Mouse (Mus musculus): ENCODE measurements around the gene Nom1. TPM values are rescaled to one million over a fixed set of nuclear protein-coding genes. Genes with fewer than 3 reads are reported as not detected.
A peak's percentile ranks its signal among the peaks of the same experiment; 100 is the strongest.

The Nom1 gene
- polyA plus RNA-seq, 1 experiment from 2014 or later, result 14.9 TPM

- ATAC-seq (ENCODE audit: insufficient read depth), result no peak
- Histone ChIP-seq H3K4me3 (replicated peaks) (no peak overlapping the region), H3K9ac (no peak overlapping the region), H3K9me3 (replicated peaks) (no peaks in the 10 kb centered on the region), H3K4me1 (replicated peaks) (0 out of 2 replicates have a peak, but pooled peaks cover 10% of the 10 kb centered on the region), H3K27me3 (peaks cover 100% of the 10 kb centered on the region), H3K4me2 (no peak overlapping the region), H3K27ac (replicated peaks) (no peak overlapping the region), H3K36me3 (replicated peaks) (no peaks in the 10 kb centered on the region)
- 3% methylated on average over 11 of the region's 11 CpGs for WGBS (ENCODE audit: insufficient replicate concordance)
These were observed 36.9 kb downstream of the Nom1 start for GRCm38 (mm10) chr5:29471396-29471795.

DNA sequence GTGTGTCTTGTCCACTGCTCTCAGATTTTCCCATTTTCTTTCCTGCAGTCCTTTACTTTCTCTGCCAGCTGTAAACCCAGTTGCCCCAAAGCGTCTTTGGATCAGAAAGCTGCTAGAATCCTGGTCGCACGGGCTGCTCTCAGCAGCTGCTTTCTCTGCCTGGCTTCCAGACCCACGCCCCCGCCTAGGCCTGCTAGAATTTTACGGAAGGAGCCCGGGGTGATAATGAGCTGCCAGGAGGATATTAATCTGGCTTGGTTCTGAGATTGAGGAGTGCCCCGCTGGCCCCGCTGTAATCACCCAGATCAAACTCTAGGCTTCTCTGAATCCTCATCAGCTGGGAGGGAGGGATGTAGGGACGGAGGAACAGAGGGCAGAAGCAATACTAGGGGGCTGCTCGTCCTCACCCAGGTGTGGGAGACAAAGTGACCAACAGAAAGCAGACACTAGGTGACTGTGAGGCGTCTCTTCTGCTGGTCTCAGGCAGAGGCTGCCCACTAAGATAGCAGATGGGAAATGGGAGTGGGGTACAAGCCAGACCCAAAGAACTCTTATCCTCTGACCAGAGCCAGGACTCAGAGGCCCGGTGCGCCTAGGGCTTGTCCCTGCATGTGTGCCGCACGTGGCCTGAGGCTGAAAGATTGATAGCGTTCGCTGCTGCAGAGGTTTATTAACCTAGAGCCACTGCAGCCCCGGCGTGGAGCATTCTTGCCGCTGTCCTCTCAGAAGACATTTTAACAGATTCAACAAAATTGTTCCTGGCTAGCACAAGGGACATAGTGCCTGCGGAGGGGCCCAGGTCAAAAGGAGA lies 37.6 kb downstream of the Nom1 start:
- peaks cover 100% of the 10 kb centered on the region for H3K27me3 ChIP-seq
- no peak overlapping the region for H3K27ac ChIP-seq (replicated peaks)
- H3K9ac ChIP-seq, result no peak overlapping the region
- ATAC-seq (ENCODE audit: insufficient read depth), result no peak
- H3K4me3 ChIP-seq (replicated peaks), result no peak overlapping the region
- no peaks in the 10 kb centered on the region for H3K9me3 ChIP-seq (replicated peaks)
- H3K36me3 ChIP-seq (replicated peaks), result no peaks in the 10 kb centered on the region
- no peak overlapping the region for H3K4me2 ChIP-seq
- 0 out of 2 replicates have a peak, but pooled peaks cover 10% of the 10 kb centered on the region for H3K4me1 ChIP-seq (replicated peaks)
- under 1% methylated on average over 22 of the region's 22 CpGs for WGBS (ENCODE audit: insufficient replicate concordance)

- Histone ChIP-seq H3K4me3 (replicated peaks) (no peak overlapping the region), H3K9ac (no peak overlapping the region), H3K4me1 (replicated peaks) (peaks cover 3% of the 10 kb centered on the region; the same call in 1 of the 2 replicates), H3K27ac (replicated peaks) (no peak overlapping the region), H3K4me2 (no peak overlapping the region), H3K36me3 (replicated peaks) (no peaks in the 10 kb centered on the region), H3K27me3 (peaks cover 100% of the 10 kb centered on the region), H3K9me3 (replicated peaks) (no peaks in the 10 kb centered on the region)
- 4% methylated on average over 35 of the region's 35 CpGs for WGBS (ENCODE audit: insufficient replicate concordance)
- no peak for ATAC-seq (ENCODE audit: insufficient read depth)
These were observed 39.2 kb downstream of the Nom1 start for GRCm38 (mm10) chr5:29473551-29474245.

- Histone ChIP-seq H3K4me2 (no peak overlapping the region), H3K9ac (no peak overlapping the region), H3K4me1 (replicated peaks) (peaks cover 3% of the 10 kb centered on the region; the same call in 1 of the 2 replicates), H3K4me3 (replicated peaks) (no peak overlapping the region), H3K9me3 (replicated peaks) (no peaks in the 10 kb centered on the region), H3K27me3 (peaks cover 100% of the 10 kb centered on the region), H3K27ac (replicated peaks) (no peak overlapping the region), H3K36me3 (replicated peaks) (no peaks in the 10 kb centered on the region)
- 2% methylated on average over 35 of the region's 35 CpGs for WGBS (ENCODE audit: insufficient replicate concordance)
- ATAC-seq (ENCODE audit: insufficient read depth), result no peak
These were observed 39.9 kb downstream of the Nom1 start for GRCm38 (mm10) chr5:29474246-29474960.

DNA sequence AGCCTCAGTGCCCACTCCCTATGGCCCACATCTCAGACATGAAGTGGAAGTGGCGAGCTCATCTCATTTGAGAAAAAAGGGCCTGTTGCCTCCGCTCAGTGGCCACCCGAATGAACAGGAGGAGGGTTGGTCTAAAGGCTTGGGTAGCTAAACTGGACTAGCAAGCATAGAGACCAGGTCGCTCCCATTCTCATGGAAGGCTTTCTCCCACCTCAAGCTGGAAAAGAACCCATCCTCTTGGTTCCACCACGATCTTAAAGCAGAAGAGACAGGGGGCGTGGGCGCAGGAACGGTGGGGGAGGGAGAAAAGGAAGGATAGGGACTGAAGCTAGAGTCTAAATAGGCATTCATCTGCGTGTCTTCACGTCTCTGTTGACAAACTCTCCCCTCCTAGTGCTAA lies 40.6 kb downstream of the Nom1 start:
- H3K36me3 ChIP-seq (replicated peaks), result no peaks in the 10 kb centered on the region
- no peaks in the 10 kb centered on the region for H3K9me3 ChIP-seq (replicated peaks)
- H3K9ac ChIP-seq, result no peak overlapping the region
- H3K4me1 ChIP-seq (replicated peaks), result peaks cover 3% of the 10 kb centered on the region; the same call in 1 of the 2 replicates
- no peak overlapping the region for H3K27ac ChIP-seq (replicated peaks)
- no peak for ATAC-seq (ENCODE audit: insufficient read depth)
- no peak overlapping the region for H3K4me3 ChIP-seq (replicated peaks)
- peaks cover 100% of the 10 kb centered on the region for H3K27me3 ChIP-seq
- WGBS (ENCODE audit: insufficient replicate concordance), result 5% methylated on average over 10 of the region's 10 CpGs
- H3K4me2 ChIP-seq, result no peak overlapping the region

- no peak overlapping the region for H3K27ac ChIP-seq (replicated peaks)
- no peaks in the 10 kb centered on the region for H3K9me3 ChIP-seq (replicated peaks)
- peaks cover 100% of the 10 kb centered on the region for H3K27me3 ChIP-seq
- H3K4me2 ChIP-seq, result no peak overlapping the region
- WGBS (ENCODE audit: insufficient replicate concordance), result 8% methylated on average over 5 of the region's 5 CpGs
- ATAC-seq (ENCODE audit: insufficient read depth), result no peak
- no peaks in the 10 kb centered on the region for H3K36me3 ChIP-seq (replicated peaks)
- H3K9ac ChIP-seq, result no peak overlapping the region
- H3K4me1 ChIP-seq (replicated peaks), result peaks cover 3% of the 10 kb centered on the region; the same call in 1 of the 2 replicates
- H3K4me3 ChIP-seq (replicated peaks), result no peak overlapping the region
These were observed 41.1 kb downstream of the Nom1 start for GRCm38 (mm10) chr5:29475556-29475955.

DNA sequence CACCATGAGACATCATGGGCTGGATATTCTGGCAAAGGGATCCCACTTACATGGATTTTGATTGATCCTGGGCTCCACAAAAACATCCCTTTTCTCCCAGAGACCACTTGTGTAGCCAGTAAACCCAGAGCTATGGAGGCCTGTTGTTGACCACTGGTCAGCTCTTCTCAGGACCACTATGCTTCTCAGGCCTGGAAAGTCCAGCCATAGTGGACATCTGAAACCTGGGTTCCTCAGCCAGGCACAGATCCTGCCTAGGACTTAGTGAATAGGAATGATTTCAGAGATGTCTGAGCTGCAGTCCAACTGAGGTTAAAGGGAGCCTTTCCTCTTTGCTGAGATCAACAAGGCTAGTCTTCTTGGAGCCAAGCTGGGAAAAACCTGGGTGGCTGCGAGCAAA lies 41.6 kb downstream of the Nom1 start:
- Histone ChIP-seq H3K4me2 (no peak overlapping the region), H3K9ac (no peak overlapping the region), H3K36me3 (replicated peaks) (no peaks in the 10 kb centered on the region), H3K27me3 (peaks cover 100% of the 10 kb centered on the region), H3K4me3 (replicated peaks) (no peak overlapping the region), H3K9me3 (replicated peaks) (no peaks in the 10 kb centered on the region), H3K4me1 (replicated peaks) (peaks cover 3% of the 10 kb centered on the region; the same call in 1 of the 2 replicates), H3K27ac (replicated peaks) (no peak overlapping the region)
- no peak for ATAC-seq (ENCODE audit: insufficient read depth)
- 0% methylated on average over 1 of the region's 1 CpGs for WGBS (ENCODE audit: insufficient replicate concordance)

DNA sequence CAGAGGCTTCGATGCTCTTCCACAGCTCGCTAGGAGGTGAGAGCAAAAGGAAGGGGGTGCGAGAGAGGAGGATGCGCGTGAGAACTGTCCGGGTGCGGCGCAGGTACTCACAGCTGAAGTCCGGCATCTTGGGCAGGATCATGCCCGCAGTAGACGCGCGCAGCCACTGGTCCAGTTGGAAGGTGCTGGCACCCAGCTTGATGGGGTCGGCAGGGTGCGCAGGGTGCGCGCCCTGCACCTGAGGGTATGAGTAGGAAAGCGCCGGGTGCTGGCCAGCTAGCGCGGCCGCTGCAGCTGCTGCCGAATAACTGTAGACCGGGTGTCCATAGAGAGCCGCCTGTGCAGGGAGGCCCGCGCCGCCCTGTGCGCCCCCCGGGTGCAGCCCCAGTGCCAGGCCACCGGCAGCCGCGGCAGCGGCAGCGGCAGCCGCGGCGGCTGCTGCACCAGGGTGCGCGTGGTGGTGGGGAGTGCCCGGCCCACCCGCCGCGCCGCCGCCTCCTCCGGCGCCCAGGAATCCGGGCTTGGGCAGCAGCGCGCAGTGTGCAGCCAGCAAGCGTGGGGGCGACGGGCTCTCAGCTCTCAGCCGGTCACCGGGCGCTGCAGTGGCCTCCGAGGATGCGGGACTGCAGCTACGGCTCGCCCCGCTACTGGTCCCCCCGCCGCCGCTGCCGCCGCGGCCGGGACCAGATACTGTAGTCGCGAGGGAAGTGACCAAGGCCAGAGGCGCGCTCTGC lies 43.2 kb downstream of the Nom1 start:
- Histone ChIP-seq H3K27ac (replicated peaks) (no peak overlapping the region), H3K9me3 (replicated peaks) (no peaks in the 10 kb centered on the region), H3K4me3 (replicated peaks) (peak overlapping the region; percentile 20; the same call in 1 of the 2 replicates), H3K36me3 (replicated peaks) (no peaks in the 10 kb centered on the region), H3K27me3 (peaks cover 99% of the 10 kb centered on the region), H3K9ac (no peak overlapping the region), H3K4me2 (peak overlapping the region; percentile 36), H3K4me1 (replicated peaks) (peaks cover 3% of the 10 kb centered on the region; the same call in 1 of the 2 replicates)
- no peak for ATAC-seq (ENCODE audit: insufficient read depth)
- WGBS (ENCODE audit: insufficient replicate concordance), result 2% methylated on average over 62 of the region's 73 CpGs

DNA sequence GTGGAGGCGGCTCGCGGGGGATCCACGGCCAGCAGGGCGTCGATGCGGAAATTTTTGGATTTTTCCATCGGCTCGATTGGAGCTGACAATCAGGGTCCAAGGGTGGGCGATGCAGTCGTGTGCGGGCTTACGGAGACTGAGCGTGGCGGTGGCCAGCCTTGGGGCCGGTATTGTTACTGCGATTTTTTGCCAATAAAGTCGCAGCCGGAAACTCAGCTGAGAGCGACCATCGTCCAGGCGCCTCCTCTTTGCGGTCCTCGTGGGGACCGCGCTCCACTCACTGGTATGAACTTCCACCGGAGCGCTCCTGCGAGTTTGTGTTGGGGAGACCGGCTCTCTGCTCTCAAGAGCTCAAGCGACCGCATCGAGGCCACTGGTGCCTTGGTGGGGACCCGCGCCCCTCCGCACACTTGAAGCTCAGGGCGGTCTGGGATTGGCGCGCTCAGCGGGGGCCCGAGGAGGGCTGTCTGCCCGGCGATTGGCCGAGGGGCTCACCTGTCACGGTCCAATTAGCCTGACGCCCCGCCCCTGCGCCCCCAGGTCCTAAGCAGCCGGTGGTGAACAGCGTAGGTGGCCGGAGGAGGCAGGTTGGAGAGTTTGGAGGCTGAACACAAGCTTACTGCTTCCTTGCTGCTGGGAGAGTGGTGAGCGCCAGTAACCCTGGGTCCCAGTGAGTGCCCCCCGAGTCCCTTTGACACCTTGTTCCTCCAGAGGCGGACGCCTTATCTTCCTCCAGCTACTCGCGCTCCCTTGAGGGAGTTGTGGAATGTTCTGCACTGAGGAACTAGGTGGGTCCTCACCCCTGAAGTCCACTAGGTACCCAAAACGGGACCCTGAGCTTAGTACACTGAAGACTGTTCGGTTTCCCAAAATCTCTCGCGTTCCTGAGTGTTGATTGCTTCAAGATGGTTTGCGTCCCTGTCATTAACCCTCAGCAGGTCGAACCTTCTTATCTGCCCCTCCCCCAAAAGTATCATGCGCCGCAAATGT lies 44.0 kb downstream of the Nom1 start, which contains the start of gene Mnx1:
Mnx1 (minus strand) TSS at position 263 of the 990 bp plus-strand sequence.
- Histone ChIP-seq H3K27ac (replicated peaks) (no peak within 1 kb of the TSS), H3K4me3 (replicated peaks) (peak within 1 kb of the TSS; percentile 20), H3K4me2 (peak within 1 kb of the TSS; percentile 36), H3K27me3 (peaks cover 99% of the 10 kb centered on the region), H3K4me1 (replicated peaks) (peaks cover 3% of the 10 kb centered on the region; the same call in 1 of the 2 replicates), H3K9me3 (replicated peaks) (no peaks in the 10 kb centered on the region), H3K36me3 (replicated peaks) (no peaks in the 10 kb centered on the region), H3K9ac (no peak within 1 kb of the TSS)
- 1% methylated on average over 65 of the region's 65 CpGs for WGBS (ENCODE audit: insufficient replicate concordance)
- no peak for ATAC-seq (ENCODE audit: insufficient read depth)
